ENCODE assay signal across 8 mouse cellular contexts in the genomic region with DNA sequence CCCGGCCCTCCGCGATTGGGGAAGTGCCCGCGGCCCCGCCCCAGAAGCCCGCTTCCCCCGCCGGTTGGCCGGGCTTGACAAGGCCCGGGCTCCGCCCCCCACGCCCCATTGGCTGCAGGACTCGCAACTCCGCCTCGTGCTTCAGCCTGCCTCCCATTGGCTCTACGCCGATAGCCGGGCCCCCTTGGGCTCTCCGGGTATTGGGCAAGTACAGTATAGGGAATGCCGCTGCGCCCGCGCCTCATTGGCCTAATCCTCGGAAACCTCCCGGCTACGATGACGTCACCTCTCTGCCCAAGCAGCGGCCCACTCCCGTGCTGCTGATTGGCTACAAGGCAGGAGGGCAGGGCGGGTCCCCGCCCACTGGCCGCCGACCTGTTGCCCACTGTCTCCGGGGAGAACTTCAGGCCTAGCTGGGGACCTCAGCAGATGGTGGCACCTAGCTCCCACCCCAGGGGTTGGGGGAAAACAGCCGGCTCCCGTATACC. TPM values are rescaled to one million over a fixed set of nuclear protein-coding genes. Genes with fewer than 3 reads are reported as not detected.
A peak's percentile ranks its signal among the peaks of the same experiment; 100 is the strongest.
DNase-seq lines count a peak whose midpoint lies in the region; ATAC-seq and TF ChIP-seq lines count a peak whose summit lies in the region.

No protein-coding gene starts in this region.

- H3K79me2 ChIP-seq in heart, adult 2 months (replicated peaks; ENCODE audit: control insufficient read depth, insufficient read depth, low read length): no peaks in the 10 kb centered on the region

- peak; percentile 100 for DNase-seq in 3T3-L1 (ENCODE audit: low read depth, low spot score)
- DNase-seq in adrenal gland, postnatal 4 days (ENCODE audit: low spot score in 2 of 2): peak; percentile 99 to 100
- DNase-seq in embryonic facial prominence, embryonic 14.5 days (ENCODE audit: low spot score): peak; percentile 100
- DNase-seq in heart, adult 2 months: peak; percentile 99 to 100
- DNase-seq in kidney, adult 8-10 months: peak; percentile 100
- peak; percentile 98 to 100 for DNase-seq in spleen, postnatal 10 days (ENCODE audit: low spot score in 2 of 2)

- H3K9me3 ChIP-seq in embryonic facial prominence, embryonic 14.5 days (ENCODE audit: control insufficient read depth, low read length): no peaks in the 10 kb centered on the region
- H3K9me3 ChIP-seq in limb, embryonic 13.5 days: no peaks in the 10 kb centered on the region
- H3K9me3 ChIP-seq in midbrain, embryonic 16.5 days (replicated peaks; ENCODE audit: control insufficient read depth, low read length, poor library complexity, severe bottlenecking): no peaks in the 10 kb centered on the region

- peaks cover 12% of the 10 kb centered on the region; the same call in 1 of the 2 replicates for H3K4me1 ChIP-seq in embryonic facial prominence, embryonic 14.5 days (ENCODE audit: control insufficient read depth, insufficient read depth, low read length)
- no peaks in the 10 kb centered on the region for H3K4me1 ChIP-seq in heart, adult 2 months (ENCODE audit: control insufficient read depth, insufficient read depth, low read length)
- H3K4me1 ChIP-seq in limb, embryonic 13.5 days: peaks cover 30% of the 10 kb centered on the region
- H3K4me1 ChIP-seq in midbrain, embryonic 16.5 days (ENCODE audit: control insufficient read depth, insufficient read depth, low read length): peaks cover 29% of the 10 kb centered on the region

- WGBS in embryonic facial prominence, embryonic 14.5 days: under 1% methylated on average over 16 of the region's 37 CpGs
- WGBS in heart, adult 2 months: 1% methylated on average over 36 of the region's 37 CpGs
- under 1% methylated on average over 21 of the region's 37 CpGs for WGBS in limb, embryonic 13.5 days
- under 1% methylated on average over 34 of the region's 37 CpGs for WGBS in midbrain, embryonic 16.5 days

- peak; percentile 60; the same call in 1 of the 2 replicates for TF ChIP-seq EP300 in heart, adult 2 months (IDR thresholded peaks at IDR 0.05; ENCODE audit: insufficient read depth, low read depth, low read length)

- H3K36me3 ChIP-seq in embryonic facial prominence, embryonic 14.5 days (ENCODE audit: control insufficient read depth, insufficient read depth, low read length): peaks cover 37% of the 10 kb centered on the region
- peaks cover 3% of the 10 kb centered on the region; the same call in 1 of the 2 replicates for H3K36me3 ChIP-seq in heart, adult 2 months (ENCODE audit: control insufficient read depth, insufficient read depth, low read length)
- H3K36me3 ChIP-seq in limb, embryonic 13.5 days: peaks cover 39% of the 10 kb centered on the region
- H3K36me3 ChIP-seq in midbrain, embryonic 16.5 days (ENCODE audit: control insufficient read depth, insufficient read depth, low read length): peaks cover 2% of the 10 kb centered on the region

- peak; percentile 100 for ATAC-seq in embryonic facial prominence, embryonic 14.5 days (ENCODE audit: low read depth)
- ATAC-seq in limb, embryonic 13.5 days (ENCODE audit: low FRiP score, low read depth): peak; percentile 100
- ATAC-seq in midbrain, embryonic 16.5 days: peak; percentile 100

- H3K27me3 ChIP-seq in embryonic facial prominence, embryonic 14.5 days (replicated peaks; ENCODE audit: control insufficient read depth, insufficient read depth, low read length): no peaks in the 10 kb centered on the region
- no peaks in the 10 kb centered on the region for H3K27me3 ChIP-seq in heart, adult 2 months (ENCODE audit: control insufficient read depth, insufficient read depth, low read length)
- no peaks in the 10 kb centered on the region for H3K27me3 ChIP-seq in limb, embryonic 13.5 days
- no peaks in the 10 kb centered on the region for H3K27me3 ChIP-seq in midbrain, embryonic 16.5 days (ENCODE audit: control insufficient read depth, insufficient read depth, low read depth, low read length)

- intact Hi-C loops in heart, adult 2 months (cut with DNase I): loop anchor here (5.0 kb wide), 1 partner anchor 82 kb away; no protein-coding TSS in a partner anchor

- peak overlapping the region; percentile 98 for H3K4me3 ChIP-seq in embryonic facial prominence, embryonic 14.5 days (ENCODE audit: low read depth, low read length)
- peak overlapping the region; percentile 60 for H3K4me3 ChIP-seq in heart, adult 2 months
- H3K4me3 ChIP-seq in limb, embryonic 13.5 days: peak overlapping the region; percentile 90
- peak overlapping the region; percentile 97 for H3K4me3 ChIP-seq in midbrain, embryonic 16.5 days (ENCODE audit: low read depth, low read length)

- peak overlapping the region; percentile 95 for H3K4me2 ChIP-seq in embryonic facial prominence, embryonic 14.5 days (ENCODE audit: low read depth, low read length)
- H3K4me2 ChIP-seq in limb, embryonic 13.5 days (replicated peaks): peak overlapping the region; percentile 75
- peak overlapping the region; percentile 88 for H3K4me2 ChIP-seq in midbrain, embryonic 16.5 days (ENCODE audit: low read length)

- H3K9ac ChIP-seq in embryonic facial prominence, embryonic 14.5 days (ENCODE audit: low read depth, low read length): peak overlapping the region; percentile 88
- H3K9ac ChIP-seq in heart, adult 2 months (ENCODE audit: low read depth, low read length): peak overlapping the region; percentile 83
- H3K9ac ChIP-seq in limb, embryonic 13.5 days: peak overlapping the region; percentile 68
- peak overlapping the region; percentile 89 for H3K9ac ChIP-seq in midbrain, embryonic 16.5 days (ENCODE audit: low read depth, low read length)

- TF ChIP-seq POLR2A in heart, adult 2 months (IDR thresholded peaks at IDR 0.05; ENCODE audit: insufficient read depth, low read depth, low read length): peak; percentile 71

- peak overlapping the region; percentile 35; the same call in 1 of the 2 replicates for H3K27ac ChIP-seq in embryonic facial prominence, embryonic 14.5 days (replicated peaks; ENCODE audit: low read depth, low read length)
- peak overlapping the region; percentile 91 for H3K27ac ChIP-seq in heart, adult 2 months
- H3K27ac ChIP-seq in limb, embryonic 13.5 days: 0 out of 2 replicates have a peak overlapping the region, but pooled peaks have one; percentile 48
- peak overlapping the region; percentile 65 for H3K27ac ChIP-seq in midbrain, embryonic 16.5 days (ENCODE audit: low read length)

- TF ChIP-seq CTCF in heart, adult 2 months (IDR thresholded peaks at IDR 0.05): no peak

RNA-seq across cellular contexts. Expression of a gene that starts 0.3 kb away (rescaled TPM):
- total RNA-seq in adrenal gland, postnatal 4 days (2021): 10 to 100 TPM; 12.8 to 14.2 TPM
- polyA plus RNA-seq in embryonic facial prominence, embryonic 14.5 days (2014; fragmentation: Nextera tagmentation; extraction: Ambion mirVana): 10.3 and 11.8 TPM in 2 replicates
- 1 to 10 TPM; 6.0 to 6.7 TPM for total RNA-seq in heart, adult 2 months (2021)
- 4.4 and 6.9 TPM in 2 replicates for polyA plus RNA-seq in heart, adult 2 months (2012; rRNA removed)
- 13.4 and 13.8 TPM in 2 replicates for polyA plus RNA-seq in limb, embryonic 13.5 days (2015; fragmentation: Nextera tagmentation; extraction: Ambion mirVana)
- polyA plus RNA-seq in midbrain, embryonic 16.5 days (2015; fragmentation: Nextera tagmentation; extraction: Ambion mirVana): 20.2 and 21.7 TPM in 2 replicates

RNA-seq across cellular contexts. Expression of a gene that starts 15.0 kb away (rescaled TPM):
- total RNA-seq in adrenal gland, postnatal 4 days (2021): 10 to 100 TPM; 65.1 to 71.2 TPM
- polyA plus RNA-seq in embryonic facial prominence, embryonic 14.5 days (2014; fragmentation: Nextera tagmentation; extraction: Ambion mirVana): 107 TPM in 2 replicates
- total RNA-seq in heart, adult 2 months (2021): 10 to 100 TPM; 46.6 to 51.7 TPM
- 13.7 and 16.8 TPM in 2 replicates for polyA plus RNA-seq in heart, adult 2 months (2012; rRNA removed)
- polyA plus RNA-seq in limb, embryonic 13.5 days (2015; fragmentation: Nextera tagmentation; extraction: Ambion mirVana): 124 and 137 TPM in 2 replicates
- 94.6 and 94.8 TPM in 2 replicates for polyA plus RNA-seq in midbrain, embryonic 16.5 days (2015; fragmentation: Nextera tagmentation; extraction: Ambion mirVana)

RNA-seq across cellular contexts. Expression of a gene that starts 41.3 kb away (rescaled TPM):
- 1 to 10 TPM in 1 of 2 experiments, under 1 TPM in 1; 0.99 to 1.1 TPM for total RNA-seq in adrenal gland, postnatal 4 days (2021)
- polyA plus RNA-seq in embryonic facial prominence, embryonic 14.5 days (2014; fragmentation: Nextera tagmentation; extraction: Ambion mirVana): 37.1 and 74.1 TPM in 2 replicates
- under 1 TPM in 1 of 2 experiments, not detected in 1; 0.31 TPM for total RNA-seq in heart, adult 2 months (2021)
- polyA plus RNA-seq in heart, adult 2 months (2012; rRNA removed): 0.09 and 0.21 TPM in 2 replicates
- 3.8 and 4.6 TPM in 2 replicates for polyA plus RNA-seq in limb, embryonic 13.5 days (2015; fragmentation: Nextera tagmentation; extraction: Ambion mirVana)
- polyA plus RNA-seq in midbrain, embryonic 16.5 days (2015; fragmentation: Nextera tagmentation; extraction: Ambion mirVana): 0.45 and 0.62 TPM in 2 replicates

Comparison
In these comparisons a context has a peak if more than half of its experiments do, and no peak if none do; other contexts are left out.
1. Peak in every context shown above with its lines: DNase-seq, ATAC-seq, H3K4me3 ChIP-seq and H3K27ac ChIP-seq.
2. H3K27ac ChIP-seq: peak in every context shown above with its lines; median percentile 91 in heart, adult 2 months; 65 in midbrain, embryonic 16.5 days; 48 in limb, embryonic 13.5 days; 35 in embryonic facial prominence, embryonic 14.5 days.